Mouse (Mus musculus): ENCODE results near the gene Abca2. TPM values are rescaled to one million over a fixed set of nuclear protein-coding genes. Genes with fewer than 3 reads are reported as not detected.

Abca2 gene
- total and polyA plus RNA-seq, 3 experiments = 36.1 to 43.4 (median 41.1) TPM

GRCm38 (mm10) chr2:25396597-25396983, 31.9 kb upstream of the Abca2 start:
- WGBS = 29% methylated on average over 3 of the region's 3 CpGs
- peak overlapping the region; percentile 62 for H3K4me3 ChIP-seq
- TF ChIP-seq CTCF (IDR thresholded peaks at IDR 0.05) = no peak
- no peaks in the 10 kb centered on the region for H3K27me3 ChIP-seq (ENCODE audit: control insufficient read depth, insufficient read depth, low read length)
- peaks cover 8% of the 10 kb centered on the region for H3K4me1 ChIP-seq (ENCODE audit: control insufficient read depth, insufficient read depth, low read length)
- no peaks in the 10 kb centered on the region for H3K36me3 ChIP-seq (ENCODE audit: control insufficient read depth, insufficient read depth, low read length)
- intact Hi-C loops (cut with DNase I) = no loop called here
- peak overlapping the region; percentile 75 for H3K27ac ChIP-seq
- peak; percentile 62 to 66 for DNase-seq
- H3K79me2 ChIP-seq (replicated peaks; ENCODE audit: control insufficient read depth, insufficient read depth, low read length) = no peaks in the 10 kb centered on the region
- H3K9ac ChIP-seq (ENCODE audit: low read depth, low read length) = peak overlapping the region; percentile 71

- no peak for TF ChIP-seq EP300 (IDR thresholded peaks at IDR 0.05; ENCODE audit: insufficient read depth, low read depth, low read length)
- no peak for TF ChIP-seq CTCF (IDR thresholded peaks at IDR 0.05)
- no peak for TF ChIP-seq POLR2A (IDR thresholded peaks at IDR 0.05; ENCODE audit: insufficient read depth, low read depth, low read length)
- 86% methylated on average over 1 of the region's 1 CpGs for WGBS
- Histone ChIP-seq H3K27ac (peak overlapping the region; percentile 75), H3K79me2 (replicated peaks; ENCODE audit: control insufficient read depth, insufficient read depth, low read length) (no peaks in the 10 kb centered on the region), H3K4me1 (ENCODE audit: control insufficient read depth, insufficient read depth, low read length) (peaks cover 8% of the 10 kb centered on the region), H3K36me3 (ENCODE audit: control insufficient read depth, insufficient read depth, low read length) (no peaks in the 10 kb centered on the region), H3K4me3 (no peak overlapping the region), H3K27me3 (ENCODE audit: control insufficient read depth, insufficient read depth, low read length) (no peaks in the 10 kb centered on the region), H3K9ac (ENCODE audit: low read depth, low read length) (no peak overlapping the region)
- intact Hi-C loops (cut with DNase I) = no loop called here
- no peak for DNase-seq
These were observed 31.5 kb upstream of the Abca2 start for GRCm38 (mm10) chr2:25397010-25397409.

GRCm38 (mm10) chr2:25398065-25398464, 30.4 kb upstream of the Abca2 start:
- intact Hi-C loops (cut with DNase I) = no loop called here
- 92% methylated on average over 7 of the region's 7 CpGs for WGBS
- H3K79me2 ChIP-seq (replicated peaks; ENCODE audit: control insufficient read depth, insufficient read depth, low read length) = no peaks in the 10 kb centered on the region
- no peak overlapping the region for H3K9ac ChIP-seq (ENCODE audit: low read depth, low read length)
- no peak for TF ChIP-seq EP300 (IDR thresholded peaks at IDR 0.05; ENCODE audit: insufficient read depth, low read depth, low read length)
- no peak for TF ChIP-seq POLR2A (IDR thresholded peaks at IDR 0.05; ENCODE audit: insufficient read depth, low read depth, low read length)
- TF ChIP-seq CTCF (IDR thresholded peaks at IDR 0.05) = no peak
- no peak overlapping the region for H3K27ac ChIP-seq
- H3K4me3 ChIP-seq = no peak overlapping the region
- peaks cover 9% of the 10 kb centered on the region for H3K4me1 ChIP-seq (ENCODE audit: control insufficient read depth, insufficient read depth, low read length)
- H3K36me3 ChIP-seq (ENCODE audit: control insufficient read depth, insufficient read depth, low read length) = no peaks in the 10 kb centered on the region
- no peak for DNase-seq
- H3K27me3 ChIP-seq (ENCODE audit: control insufficient read depth, insufficient read depth, low read length) = no peaks in the 10 kb centered on the region

GRCm38 (mm10) chr2:25399051-25399450, 29.5 kb upstream of the Abca2 start, which contains the start of gene Npdc1:
Gene Npdc1, plus strand, starts transcription at chr2:25399351.
- Histone ChIP-seq H3K9ac (ENCODE audit: low read depth, low read length) (no peak within 1 kb of the TSS), H3K36me3 (ENCODE audit: control insufficient read depth, insufficient read depth, low read length) (no peaks in the 10 kb centered on the region), H3K4me3 (no peak within 1 kb of the TSS), H3K79me2 (replicated peaks; ENCODE audit: control insufficient read depth, insufficient read depth, low read length) (no peaks in the 10 kb centered on the region), H3K27ac (peak within 1 kb of the TSS; percentile 30; the same call in 1 of the 2 replicates), H3K27me3 (ENCODE audit: control insufficient read depth, insufficient read depth, low read length) (no peaks in the 10 kb centered on the region), H3K4me1 (ENCODE audit: control insufficient read depth, insufficient read depth, low read length) (peaks cover 9% of the 10 kb centered on the region)
- no peak for TF ChIP-seq CTCF (IDR thresholded peaks at IDR 0.05)
- no peak for TF ChIP-seq POLR2A (IDR thresholded peaks at IDR 0.05; ENCODE audit: insufficient read depth, low read depth, low read length)
- TF ChIP-seq EP300 (IDR thresholded peaks at IDR 0.05; ENCODE audit: insufficient read depth, low read depth, low read length) = no peak
- intact Hi-C loops (cut with DNase I) = no loop called here
- no peak for DNase-seq
- WGBS = 60% methylated on average over 8 of the region's 8 CpGs

GRCm38 (mm10) chr2:25400291-25400690, 28.2 kb upstream of the Abca2 start:
- peak overlapping the region; percentile 30 for H3K9ac ChIP-seq (ENCODE audit: low read depth, low read length)
- DNase-seq = peak; percentile 67 to 77
- intact Hi-C loops (cut with DNase I) = loop anchor here (5.0 kb wide), 1 partner anchor 33 kb away; the partner anchor contains the start of gene Uap1l1
- H3K79me2 ChIP-seq (replicated peaks; ENCODE audit: control insufficient read depth, insufficient read depth, low read length) = no peaks in the 10 kb centered on the region
- no peaks in the 10 kb centered on the region for H3K36me3 ChIP-seq (ENCODE audit: control insufficient read depth, insufficient read depth, low read length)
- TF ChIP-seq CTCF (IDR thresholded peaks at IDR 0.05) = no peak
- peak; percentile 33; the same call in 1 of the 2 replicates for TF ChIP-seq POLR2A (IDR thresholded peaks at IDR 0.05; ENCODE audit: insufficient read depth, low read depth, low read length)
- H3K27ac ChIP-seq = peak overlapping the region; percentile 64
- H3K27me3 ChIP-seq (ENCODE audit: control insufficient read depth, insufficient read depth, low read length) = no peaks in the 10 kb centered on the region
- H3K4me1 ChIP-seq (ENCODE audit: control insufficient read depth, insufficient read depth, low read length) = peaks cover 8% of the 10 kb centered on the region
- H3K4me3 ChIP-seq = peak overlapping the region; percentile 29
- 15% methylated on average over 16 of the region's 16 CpGs for WGBS

GRCm38 (mm10) chr2:25400764-25401163, 27.7 kb upstream of the Abca2 start:
- 4% methylated on average over 17 of the region's 17 CpGs for WGBS
- H3K4me3 ChIP-seq = peak overlapping the region; percentile 29
- DNase-seq = peak; percentile 78 to 80
- peak; percentile 90 for TF ChIP-seq CTCF (IDR thresholded peaks at IDR 0.05)
- TF ChIP-seq EP300 (IDR thresholded peaks at IDR 0.05; ENCODE audit: insufficient read depth, low read depth, low read length) = no peak
- intact Hi-C loops (cut with DNase I) = loop anchor here (5.0 kb wide), 1 partner anchor 33 kb away; the partner anchor contains the start of gene Uap1l1
- peak overlapping the region; percentile 64 for H3K27ac ChIP-seq
- peak overlapping the region; percentile 30 for H3K9ac ChIP-seq (ENCODE audit: low read depth, low read length)
- no peaks in the 10 kb centered on the region for H3K36me3 ChIP-seq (ENCODE audit: control insufficient read depth, insufficient read depth, low read length)
- H3K27me3 ChIP-seq (ENCODE audit: control insufficient read depth, insufficient read depth, low read length) = no peaks in the 10 kb centered on the region
- H3K4me1 ChIP-seq (ENCODE audit: control insufficient read depth, insufficient read depth, low read length) = peaks cover 7% of the 10 kb centered on the region
- H3K79me2 ChIP-seq (replicated peaks; ENCODE audit: control insufficient read depth, insufficient read depth, low read length) = no peaks in the 10 kb centered on the region

All from heart, adult 2 months (tissue).